Mouse (Mus musculus) kidney, adult 18-20 months (tissue): ENCODE results near the gene Rbsn.

Experiments
- DNase-seq: peaks from one replicate; pipeline ENCODE4 v3.0.0; 2021

Gene Rbsn

DNA sequence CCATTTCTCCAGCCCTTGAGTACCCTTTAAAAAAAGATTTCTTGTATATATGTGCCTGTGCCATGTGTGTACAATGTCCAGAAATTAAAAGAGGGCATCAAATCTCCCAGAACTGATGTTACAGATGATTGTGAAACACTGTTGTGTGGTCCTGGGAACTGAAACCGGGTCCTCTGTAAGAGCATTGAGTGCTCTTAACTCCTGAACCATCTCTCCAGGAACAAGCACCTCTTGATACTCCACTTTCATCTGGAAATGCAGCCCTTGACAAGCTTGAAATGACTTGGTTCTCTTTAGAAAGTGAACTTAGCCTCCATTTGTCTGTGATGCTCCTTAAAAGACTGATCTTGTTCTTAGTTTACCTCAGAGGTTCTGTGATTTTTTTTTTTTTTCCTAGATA lies 52.0 kb downstream of the Rbsn start:
- DNase-seq = no peak

DNA sequence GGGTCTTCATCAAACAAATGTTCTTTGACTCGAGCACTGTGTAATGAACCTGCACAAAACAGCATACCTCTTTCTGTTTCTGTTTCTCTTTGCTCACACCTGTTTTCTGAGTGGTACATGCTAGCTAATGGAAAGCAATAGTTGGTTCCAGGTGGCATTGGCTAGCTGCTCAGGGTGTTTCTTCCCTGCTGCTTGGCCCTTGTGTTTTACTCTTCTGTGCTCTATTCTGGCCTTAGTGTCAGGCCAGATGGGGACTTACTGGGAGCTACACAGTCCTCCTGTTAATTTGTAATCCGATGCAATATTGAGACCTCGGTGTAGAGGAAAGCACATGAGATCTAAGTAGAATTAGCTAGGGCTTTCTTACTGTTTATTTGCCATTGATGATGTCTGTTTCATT lies 55.9 kb downstream of the Rbsn start:
- no peak for DNase-seq

DNA sequence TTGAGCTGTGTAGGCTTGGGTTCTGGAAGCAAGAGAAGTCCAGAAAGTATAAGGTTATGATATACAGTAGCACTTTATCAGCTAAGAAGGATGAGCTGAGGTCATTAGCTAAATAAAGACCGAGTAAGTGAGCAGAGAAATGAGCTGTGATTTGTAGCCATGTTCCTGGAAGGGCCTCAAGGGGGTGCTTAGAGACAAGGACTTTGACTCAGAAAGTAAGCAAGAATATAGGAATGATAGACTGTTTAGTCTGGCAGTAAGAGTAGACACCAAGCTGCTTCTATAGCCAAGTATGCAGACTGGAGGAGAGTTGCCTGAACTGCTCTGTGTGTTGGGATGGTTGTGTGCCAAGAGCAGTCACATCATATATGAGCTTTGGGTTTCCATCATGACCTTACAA lies 61.0 kb downstream of the Rbsn start:
- no peak for DNase-seq

DNA sequence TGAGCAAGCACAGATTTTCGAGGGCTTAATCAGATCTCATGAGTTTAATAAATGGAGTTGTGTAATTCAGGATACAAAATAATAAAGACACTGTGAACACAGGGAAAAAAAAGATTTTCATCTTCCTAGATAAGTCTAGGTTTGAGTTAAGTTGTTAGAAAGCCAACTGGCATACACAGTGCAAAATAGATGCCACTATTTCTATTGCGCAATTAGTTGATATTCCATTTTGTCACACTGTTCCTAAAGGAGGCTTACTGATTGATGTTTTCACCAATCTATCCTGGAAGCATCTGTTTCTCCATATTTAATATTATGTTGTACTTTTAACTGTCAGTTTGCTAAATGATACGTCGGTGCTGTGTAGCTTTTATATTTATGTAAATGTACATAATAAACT lies 68.8 kb downstream of the Rbsn start:
- no peak for DNase-seq
